Mouse (Mus musculus): ENCODE results near the gene Gcnt2. TPM values are rescaled to one million over a fixed set of nuclear protein-coding genes. Genes with fewer than 3 reads are reported as not detected.
A peak's percentile ranks its signal among the peaks of the same experiment; 100 is the strongest.

The Gcnt2 gene
- polyA plus RNA-seq (2016; fragmentation: Nextera tagmentation; extraction: Ambion mirVana): 3.6 and 4.4 TPM in 2 replicates

- Histone ChIP-seq H3K27me3 (no peaks in the 10 kb centered on the region), H3K4me1 (no peaks in the 10 kb centered on the region), H3K9ac (no peak within 1 kb of the TSS), H3K4me2 (no peak within 1 kb of the TSS), H3K36me3 (replicated peaks) (no peaks in the 10 kb centered on the region), H3K27ac (no peak within 1 kb of the TSS), H3K4me3 (replicated peaks) (no peak within 1 kb of the TSS), H3K9me3 (no peaks in the 10 kb centered on the region)
- WGBS: 69% methylated on average over 22 of the region's 22 CpGs
- peak; percentile 51; the same call in 1 of the 2 replicates for ATAC-seq (ENCODE audit: low FRiP score)
These were observed at the start of gene Gcnt2 for GRCm38 (mm10) chr13:40859652-40860399. TSS of gene Gcnt2 (plus strand) at chr13:40859754.

GRCm38 (mm10) chr13:40820617-40821016, 38.9 kb upstream of the Gcnt2 start:
- Histone ChIP-seq H3K9ac (no peak overlapping the region), H3K4me2 (no peak overlapping the region), H3K27me3 (no peaks in the 10 kb centered on the region), H3K36me3 (replicated peaks) (no peaks in the 10 kb centered on the region), H3K9me3 (no peaks in the 10 kb centered on the region), H3K4me3 (replicated peaks) (no peak overlapping the region), H3K27ac (no peak overlapping the region), H3K4me1 (no peaks in the 10 kb centered on the region)
- ATAC-seq (ENCODE audit: low FRiP score): no peak
- WGBS: 47% methylated on average over 1 of the region's 1 CpGs

DNA sequence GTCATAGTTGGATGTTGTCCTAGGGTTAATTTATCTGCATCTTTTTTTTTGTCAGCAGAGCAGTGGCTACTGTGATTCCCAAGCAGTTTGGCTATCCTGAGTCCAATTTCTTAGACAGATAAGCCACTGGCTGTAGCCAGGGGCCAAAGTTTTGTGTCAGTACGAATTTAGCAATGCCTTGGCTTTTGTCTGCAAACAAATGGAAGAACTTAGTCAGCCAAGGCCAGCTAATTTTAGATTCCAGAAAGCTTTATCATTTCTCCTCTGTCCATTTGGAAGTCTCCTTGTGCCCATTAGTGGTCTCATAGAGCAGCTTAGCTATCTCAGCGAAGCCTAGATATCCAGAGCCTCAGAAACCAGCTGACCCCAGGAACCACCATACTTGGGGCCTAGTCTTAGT, 37.6 kb upstream of the Gcnt2 start:
- H3K36me3 ChIP-seq (replicated peaks): no peaks in the 10 kb centered on the region
- H3K27ac ChIP-seq: no peak overlapping the region
- 76% methylated on average over 2 of the region's 2 CpGs for WGBS
- no peak overlapping the region for H3K4me2 ChIP-seq
- H3K4me1 ChIP-seq: no peaks in the 10 kb centered on the region
- ATAC-seq (ENCODE audit: low FRiP score): no peak
- no peak overlapping the region for H3K9ac ChIP-seq
- H3K27me3 ChIP-seq: no peaks in the 10 kb centered on the region
- H3K9me3 ChIP-seq: no peaks in the 10 kb centered on the region
- H3K4me3 ChIP-seq (replicated peaks): no peak overlapping the region

GRCm38 (mm10) chr13:40841146-40841787, 18.3 kb upstream of the Gcnt2 start:
- Histone ChIP-seq H3K27ac (no peak overlapping the region), H3K36me3 (replicated peaks) (no peaks in the 10 kb centered on the region), H3K9me3 (no peaks in the 10 kb centered on the region), H3K4me2 (no peak overlapping the region), H3K27me3 (no peaks in the 10 kb centered on the region), H3K9ac (no peak overlapping the region), H3K4me3 (replicated peaks) (no peak overlapping the region), H3K4me1 (no peaks in the 10 kb centered on the region)
- 82% methylated on average over 10 of the region's 10 CpGs for WGBS
- ATAC-seq (ENCODE audit: low FRiP score): no peak

- no peak for ATAC-seq (ENCODE audit: low FRiP score)
These were observed 17.4 kb upstream of the Gcnt2 start for GRCm38 (mm10) chr13:40842141-40842540.

DNA sequence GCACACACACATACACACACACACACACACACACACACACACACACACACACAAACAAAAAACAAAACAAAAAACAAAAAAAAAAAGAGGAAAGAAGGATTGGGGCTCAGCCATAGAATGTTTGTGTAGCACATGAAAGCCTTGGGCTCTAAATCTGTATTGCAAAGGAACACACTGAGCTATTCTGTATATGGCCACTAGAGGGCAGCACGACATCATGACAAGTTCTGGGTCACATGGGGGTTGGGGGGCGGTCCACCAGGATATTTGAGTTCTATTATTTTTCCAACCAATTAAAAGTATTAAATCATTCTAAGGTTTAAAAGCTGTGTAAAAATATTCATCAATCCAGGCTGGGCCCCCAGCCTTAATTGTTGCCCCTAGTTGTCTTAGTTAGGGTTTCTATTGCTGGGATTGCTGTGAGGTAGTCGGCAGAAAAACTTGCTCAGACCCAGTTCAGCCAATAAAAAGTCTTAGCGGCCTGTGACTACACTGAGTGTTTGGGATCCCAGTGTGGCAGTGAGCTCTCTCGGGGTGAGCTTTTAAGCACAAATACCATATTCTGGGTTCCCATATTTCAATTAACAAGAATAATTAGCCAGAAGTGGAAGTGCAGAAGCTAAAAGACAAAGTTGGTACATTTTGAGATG, 16.0 kb upstream of the Gcnt2 start:
- WGBS: 21% methylated on average over 5 of the region's 5 CpGs
- ATAC-seq (ENCODE audit: low FRiP score): peak; percentile 68; the same call in 1 of the 2 replicates

More at GRCm38 (mm10) chr13:40842141-40842540, 17.4 kb upstream of the Gcnt2 start:
- H3K9ac ChIP-seq: no peak overlapping the region
- no peaks in the 10 kb centered on the region for H3K36me3 ChIP-seq (replicated peaks)
- 32% methylated on average over 1 of the region's 1 CpGs for WGBS
- no peaks in the 10 kb centered on the region for H3K27me3 ChIP-seq
- no peaks in the 10 kb centered on the region for H3K9me3 ChIP-seq
- no peak overlapping the region for H3K27ac ChIP-seq
- no peak overlapping the region for H3K4me3 ChIP-seq (replicated peaks)
- no peak overlapping the region for H3K4me2 ChIP-seq
- H3K4me1 ChIP-seq: no peaks in the 10 kb centered on the region

DNA sequence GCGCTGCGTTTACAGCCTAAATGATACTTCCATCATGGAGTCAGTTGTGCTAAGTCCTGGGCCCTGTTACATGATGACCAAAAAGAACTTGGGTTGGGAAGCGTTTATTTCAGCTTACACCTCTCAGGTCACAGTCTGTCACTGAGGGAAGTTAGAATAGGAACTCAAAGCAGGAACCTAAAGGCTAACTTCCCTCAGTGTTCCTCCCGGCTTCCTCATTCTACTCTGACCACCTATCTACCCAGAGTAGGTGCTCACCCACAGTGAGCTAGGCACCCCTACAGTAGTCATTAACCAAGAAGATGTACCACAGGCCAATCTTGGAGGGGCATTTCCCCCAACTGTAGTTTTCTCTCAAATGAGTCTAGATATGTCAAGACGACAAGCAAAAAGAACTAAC, 15.4 kb upstream of the Gcnt2 start:
- Histone ChIP-seq H3K36me3 (replicated peaks) (no peaks in the 10 kb centered on the region), H3K9me3 (no peaks in the 10 kb centered on the region), H3K4me1 (no peaks in the 10 kb centered on the region), H3K27ac (no peak overlapping the region), H3K9ac (no peak overlapping the region), H3K4me2 (no peak overlapping the region), H3K4me3 (replicated peaks) (no peak overlapping the region), H3K27me3 (no peaks in the 10 kb centered on the region)
- WGBS: 89% methylated on average over 5 of the region's 5 CpGs
- ATAC-seq (ENCODE audit: low FRiP score): no peak

More for the DNA sequence above, 16.0 kb upstream of the Gcnt2 start:
- no peak overlapping the region for H3K9ac ChIP-seq
- no peak overlapping the region for H3K4me2 ChIP-seq
- no peaks in the 10 kb centered on the region for H3K27me3 ChIP-seq
- no peak overlapping the region for H3K27ac ChIP-seq
- no peaks in the 10 kb centered on the region for H3K4me1 ChIP-seq
- H3K4me3 ChIP-seq (replicated peaks): no peak overlapping the region
- no peaks in the 10 kb centered on the region for H3K9me3 ChIP-seq
- no peaks in the 10 kb centered on the region for H3K36me3 ChIP-seq (replicated peaks)

DNA sequence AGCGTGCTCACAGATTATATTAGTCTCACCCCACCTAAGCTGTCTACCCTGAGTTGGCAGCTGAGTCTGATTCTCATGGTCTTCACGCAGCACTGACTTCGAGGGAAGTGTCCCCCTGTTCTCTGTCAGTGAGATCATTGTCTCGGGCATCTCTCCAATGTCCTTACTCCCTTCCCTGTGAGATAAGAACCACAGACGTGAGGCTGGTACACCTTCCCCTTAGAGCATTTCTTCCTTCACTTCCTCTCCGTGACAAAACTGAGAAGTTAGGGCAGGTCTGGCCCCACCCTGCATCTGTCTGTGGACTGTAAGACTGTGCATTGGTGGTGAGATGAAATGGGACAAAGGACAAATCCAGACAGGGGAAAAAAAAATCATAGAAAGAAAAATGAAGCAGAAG, 13.6 kb upstream of the Gcnt2 start:
- no peaks in the 10 kb centered on the region for H3K27me3 ChIP-seq
- no peaks in the 10 kb centered on the region for H3K4me1 ChIP-seq
- H3K27ac ChIP-seq: no peak overlapping the region
- no peak overlapping the region for H3K4me3 ChIP-seq (replicated peaks)
- no peaks in the 10 kb centered on the region for H3K36me3 ChIP-seq (replicated peaks)
- WGBS: 64% methylated on average over 6 of the region's 6 CpGs
- H3K9ac ChIP-seq: no peak overlapping the region
- no peak for ATAC-seq (ENCODE audit: low FRiP score)
- H3K4me2 ChIP-seq: no peak overlapping the region
- H3K9me3 ChIP-seq: no peaks in the 10 kb centered on the region

- ATAC-seq (ENCODE audit: low FRiP score): no peak
- H3K4me3 ChIP-seq (replicated peaks): no peak overlapping the region
- no peaks in the 10 kb centered on the region for H3K36me3 ChIP-seq (replicated peaks)
- H3K9ac ChIP-seq: no peak overlapping the region
- no peaks in the 10 kb centered on the region for H3K27me3 ChIP-seq
- H3K9me3 ChIP-seq: no peaks in the 10 kb centered on the region
- no peaks in the 10 kb centered on the region for H3K4me1 ChIP-seq
- no peak overlapping the region for H3K4me2 ChIP-seq
- WGBS: 69% methylated on average over 9 of the region's 9 CpGs
- H3K27ac ChIP-seq: no peak overlapping the region
These were observed 13.2 kb upstream of the Gcnt2 start for GRCm38 (mm10) chr13:40846375-40846774.

- H3K9me3 ChIP-seq: no peaks in the 10 kb centered on the region
- no peak overlapping the region for H3K4me3 ChIP-seq (replicated peaks)
- H3K27me3 ChIP-seq: no peaks in the 10 kb centered on the region
- no peaks in the 10 kb centered on the region for H3K4me1 ChIP-seq
- ATAC-seq (ENCODE audit: low FRiP score): no peak
- WGBS: 80% methylated on average over 4 of the region's 4 CpGs
- H3K4me2 ChIP-seq: no peak overlapping the region
- no peak overlapping the region for H3K9ac ChIP-seq
- no peak overlapping the region for H3K27ac ChIP-seq
- H3K36me3 ChIP-seq (replicated peaks): no peaks in the 10 kb centered on the region
These were observed 11.7 kb upstream of the Gcnt2 start for GRCm38 (mm10) chr13:40847898-40848297.

GRCm38 (mm10) chr13:40850686-40851085, 8.9 kb upstream of the Gcnt2 start:
- Histone ChIP-seq H3K4me2 (no peak overlapping the region), H3K27ac (no peak overlapping the region), H3K9me3 (no peaks in the 10 kb centered on the region), H3K36me3 (replicated peaks) (no peaks in the 10 kb centered on the region), H3K4me3 (replicated peaks) (no peak overlapping the region), H3K9ac (no peak overlapping the region), H3K27me3 (no peaks in the 10 kb centered on the region), H3K4me1 (peaks cover 7% of the 10 kb centered on the region; the same call in 1 of the 2 replicates)
- no peak for ATAC-seq (ENCODE audit: low FRiP score)
- WGBS: 91% methylated on average over 6 of the region's 6 CpGs

- no peak for ATAC-seq (ENCODE audit: low FRiP score)
- Histone ChIP-seq H3K4me1 (peaks cover 7% of the 10 kb centered on the region; the same call in 1 of the 2 replicates), H3K27me3 (no peaks in the 10 kb centered on the region), H3K9ac (no peak overlapping the region), H3K4me2 (no peak overlapping the region), H3K9me3 (no peaks in the 10 kb centered on the region), H3K4me3 (replicated peaks) (no peak overlapping the region), H3K36me3 (replicated peaks) (no peaks in the 10 kb centered on the region), H3K27ac (no peak overlapping the region)
- WGBS: 82% methylated on average over 7 of the region's 7 CpGs
These were observed 8.3 kb upstream of the Gcnt2 start for GRCm38 (mm10) chr13:40851281-40851680.

Measured in forebrain, embryonic 12.5 days (tissue).